Mouse (Mus musculus): Measurements from ENCODE around the gene Prkar2b. TPM values are rescaled to one million over a fixed set of nuclear protein-coding genes. Genes with fewer than 3 reads are reported as not detected.

Gene Prkar2b
- polyA plus RNA-seq, 1 experiment from 2014 or later, result 138 TPM

- H3K9ac ChIP-seq (replicated peaks), result no peak overlapping the region
- no peaks in the 10 kb centered on the region for H3K9me3 ChIP-seq
- no peaks in the 10 kb centered on the region for H3K27me3 ChIP-seq
- no peak for ATAC-seq (replicated peaks)
- 89% methylated on average over 3 of the region's 3 CpGs for WGBS
- H3K4me2 ChIP-seq (replicated peaks), result no peak overlapping the region
- no peak overlapping the region for H3K4me3 ChIP-seq
- no peaks in the 10 kb centered on the region for H3K4me1 ChIP-seq
- H3K36me3 ChIP-seq, result no peaks in the 10 kb centered on the region
- no peak overlapping the region for H3K27ac ChIP-seq (replicated peaks)
Observed at GRCm38 (mm10) chr12:32086874-32087273, 25.8 kb upstream of the Prkar2b start.

GRCm38 (mm10) chr12:32085856-32086255 lies 24.8 kb upstream of the Prkar2b start:
- H3K36me3 ChIP-seq, result no peaks in the 10 kb centered on the region
- H3K27ac ChIP-seq (replicated peaks), result no peak overlapping the region
- no peak overlapping the region for H3K4me2 ChIP-seq (replicated peaks)
- H3K9me3 ChIP-seq, result no peaks in the 10 kb centered on the region
- H3K27me3 ChIP-seq, result no peaks in the 10 kb centered on the region
- no peak overlapping the region for H3K9ac ChIP-seq (replicated peaks)
- ATAC-seq (replicated peaks), result no peak
- H3K4me3 ChIP-seq, result no peak overlapping the region
- no peaks in the 10 kb centered on the region for H3K4me1 ChIP-seq
- 78% methylated on average over 3 of the region's 3 CpGs for WGBS

- Histone ChIP-seq H3K27ac (replicated peaks) (no peak overlapping the region), H3K9me3 (no peaks in the 10 kb centered on the region), H3K4me2 (replicated peaks) (no peak overlapping the region), H3K4me1 (no peaks in the 10 kb centered on the region), H3K27me3 (no peaks in the 10 kb centered on the region), H3K9ac (replicated peaks) (no peak overlapping the region), H3K36me3 (no peaks in the 10 kb centered on the region), H3K4me3 (no peak overlapping the region)
- no peak for ATAC-seq (replicated peaks)
Observed at GRCm38 (mm10) chr12:32085189-32085588, 24.1 kb upstream of the Prkar2b start.

- no peak overlapping the region for H3K27ac ChIP-seq (replicated peaks)
- 46% methylated on average over 5 of the region's 5 CpGs for WGBS
- ATAC-seq (replicated peaks), result no peak
- no peaks in the 10 kb centered on the region for H3K9me3 ChIP-seq
- H3K27me3 ChIP-seq, result no peaks in the 10 kb centered on the region
- H3K9ac ChIP-seq (replicated peaks), result no peak overlapping the region
- H3K4me1 ChIP-seq, result no peaks in the 10 kb centered on the region
- no peak overlapping the region for H3K4me3 ChIP-seq
- H3K4me2 ChIP-seq (replicated peaks), result no peak overlapping the region
- no peaks in the 10 kb centered on the region for H3K36me3 ChIP-seq
Observed at GRCm38 (mm10) chr12:32084601-32085000, 23.5 kb upstream of the Prkar2b start.

- Histone ChIP-seq H3K9me3 (no peaks in the 10 kb centered on the region), H3K9ac (replicated peaks) (no peak overlapping the region), H3K4me1 (no peaks in the 10 kb centered on the region), H3K36me3 (no peaks in the 10 kb centered on the region), H3K27me3 (no peaks in the 10 kb centered on the region), H3K27ac (replicated peaks) (no peak overlapping the region), H3K4me2 (replicated peaks) (no peak overlapping the region), H3K4me3 (no peak overlapping the region)
- no peak for ATAC-seq (replicated peaks)
- 80% methylated on average over 9 of the region's 9 CpGs for WGBS
Observed at GRCm38 (mm10) chr12:32080692-32081091, 19.6 kb upstream of the Prkar2b start.

GRCm38 (mm10) chr12:32077403-32077802 lies 16.3 kb upstream of the Prkar2b start:
- Histone ChIP-seq H3K27me3 (no peaks in the 10 kb centered on the region), H3K4me2 (replicated peaks) (no peak overlapping the region), H3K9me3 (no peaks in the 10 kb centered on the region), H3K4me1 (peaks cover 15% of the 10 kb centered on the region), H3K4me3 (no peak overlapping the region), H3K27ac (replicated peaks) (no peak overlapping the region), H3K9ac (replicated peaks) (no peak overlapping the region), H3K36me3 (no peaks in the 10 kb centered on the region)
- no peak for ATAC-seq (replicated peaks)
- WGBS, result 96% methylated on average over 6 of the region's 6 CpGs

GRCm38 (mm10) chr12:32075831-32076715 lies 15.0 kb upstream of the Prkar2b start:
- H3K9me3 ChIP-seq, result no peaks in the 10 kb centered on the region
- WGBS, result 78% methylated on average over 10 of the region's 10 CpGs
- H3K4me1 ChIP-seq, result peaks cover 15% of the 10 kb centered on the region
- no peaks in the 10 kb centered on the region for H3K36me3 ChIP-seq
- no peak for ATAC-seq (replicated peaks)
- H3K27me3 ChIP-seq, result no peaks in the 10 kb centered on the region
- H3K27ac ChIP-seq (replicated peaks), result no peak overlapping the region
- no peak overlapping the region for H3K4me3 ChIP-seq
- H3K4me2 ChIP-seq (replicated peaks), result no peak overlapping the region
- no peak overlapping the region for H3K9ac ChIP-seq (replicated peaks)

- 18% methylated on average over 6 of the region's 6 CpGs for WGBS
- no peak overlapping the region for H3K9ac ChIP-seq (replicated peaks)
- H3K27ac ChIP-seq (replicated peaks), result no peak overlapping the region
- H3K9me3 ChIP-seq, result no peaks in the 10 kb centered on the region
- peak; percentile 35; the same call in 1 of the 2 replicates for ATAC-seq (replicated peaks)
- no peaks in the 10 kb centered on the region for H3K27me3 ChIP-seq
- H3K4me1 ChIP-seq, result peaks cover 15% of the 10 kb centered on the region
- H3K4me3 ChIP-seq, result no peak overlapping the region
- no peak overlapping the region for H3K4me2 ChIP-seq (replicated peaks)
- no peaks in the 10 kb centered on the region for H3K36me3 ChIP-seq
Observed at GRCm38 (mm10) chr12:32074271-32074670, 13.2 kb upstream of the Prkar2b start.

GRCm38 (mm10) chr12:32066004-32066403 lies 4.9 kb upstream of the Prkar2b start:
- Histone ChIP-seq H3K27ac (replicated peaks) (no peak overlapping the region), H3K9me3 (no peaks in the 10 kb centered on the region), H3K27me3 (no peaks in the 10 kb centered on the region), H3K4me2 (replicated peaks) (no peak overlapping the region), H3K4me1 (peaks cover 5% of the 10 kb centered on the region), H3K9ac (replicated peaks) (no peak overlapping the region), H3K36me3 (no peaks in the 10 kb centered on the region), H3K4me3 (no peak overlapping the region)
- 10% methylated on average over 5 of the region's 5 CpGs for WGBS
- no peak for ATAC-seq (replicated peaks)

GRCm38 (mm10) chr12:32060247-32061089 lies 628 bp downstream of the Prkar2b start:
- Histone ChIP-seq H3K4me2 (replicated peaks) (peak overlapping the region; percentile 66), H3K4me1 (peaks cover 40% of the 10 kb centered on the region), H3K36me3 (no peaks in the 10 kb centered on the region), H3K27me3 (no peaks in the 10 kb centered on the region), H3K9ac (replicated peaks) (peak overlapping the region; percentile 85), H3K27ac (replicated peaks) (peak overlapping the region; percentile 97), H3K4me3 (peak overlapping the region; percentile 59), H3K9me3 (no peaks in the 10 kb centered on the region)
- WGBS, result under 1% methylated on average over 64 of the region's 66 CpGs
- peak; percentile 83 for ATAC-seq (replicated peaks)

- Histone ChIP-seq H3K36me3 (no peaks in the 10 kb centered on the region), H3K4me2 (replicated peaks) (peak overlapping the region; percentile 66), H3K4me3 (peak overlapping the region; percentile 59), H3K4me1 (peaks cover 40% of the 10 kb centered on the region), H3K27me3 (no peaks in the 10 kb centered on the region), H3K9me3 (no peaks in the 10 kb centered on the region), H3K9ac (replicated peaks) (peak overlapping the region; percentile 85), H3K27ac (replicated peaks) (peak overlapping the region; percentile 97)
- no peak for ATAC-seq (replicated peaks)
- WGBS, result 4% methylated on average over 6 of the region's 6 CpGs
Observed at GRCm38 (mm10) chr12:32059707-32060106, 1.4 kb downstream of the Prkar2b start.

GRCm38 (mm10) chr12:32059135-32059534 lies 2.0 kb downstream of the Prkar2b start:
- no peaks in the 10 kb centered on the region for H3K9me3 ChIP-seq
- peak overlapping the region; percentile 59 for H3K4me3 ChIP-seq
- peak overlapping the region; percentile 97 for H3K27ac ChIP-seq (replicated peaks)
- no peaks in the 10 kb centered on the region for H3K27me3 ChIP-seq
- peaks cover 44% of the 10 kb centered on the region for H3K4me1 ChIP-seq
- no peaks in the 10 kb centered on the region for H3K36me3 ChIP-seq
- H3K9ac ChIP-seq (replicated peaks), result peak overlapping the region; percentile 85
- 17% methylated on average over 2 of the region's 2 CpGs for WGBS
- H3K4me2 ChIP-seq (replicated peaks), result peak overlapping the region; percentile 66
- ATAC-seq (replicated peaks), result no peak

All from forebrain, embryonic 15.5 days (tissue).